Mouse (Mus musculus) frontal cortex, adult (tissue): ENCODE measurements around the gene Chuk.

Experiments used
- ATAC-seq: cut with Nextera tagmentation; 2 replicates; pipeline ENCODE4 v1.9.2; 2017; ENCODE audit warnings: mild to moderate bottlenecking, moderate library complexity, mixed read lengths; ENCODE audit not compliant: low TSS enrichment

Gene Chuk

DNA sequence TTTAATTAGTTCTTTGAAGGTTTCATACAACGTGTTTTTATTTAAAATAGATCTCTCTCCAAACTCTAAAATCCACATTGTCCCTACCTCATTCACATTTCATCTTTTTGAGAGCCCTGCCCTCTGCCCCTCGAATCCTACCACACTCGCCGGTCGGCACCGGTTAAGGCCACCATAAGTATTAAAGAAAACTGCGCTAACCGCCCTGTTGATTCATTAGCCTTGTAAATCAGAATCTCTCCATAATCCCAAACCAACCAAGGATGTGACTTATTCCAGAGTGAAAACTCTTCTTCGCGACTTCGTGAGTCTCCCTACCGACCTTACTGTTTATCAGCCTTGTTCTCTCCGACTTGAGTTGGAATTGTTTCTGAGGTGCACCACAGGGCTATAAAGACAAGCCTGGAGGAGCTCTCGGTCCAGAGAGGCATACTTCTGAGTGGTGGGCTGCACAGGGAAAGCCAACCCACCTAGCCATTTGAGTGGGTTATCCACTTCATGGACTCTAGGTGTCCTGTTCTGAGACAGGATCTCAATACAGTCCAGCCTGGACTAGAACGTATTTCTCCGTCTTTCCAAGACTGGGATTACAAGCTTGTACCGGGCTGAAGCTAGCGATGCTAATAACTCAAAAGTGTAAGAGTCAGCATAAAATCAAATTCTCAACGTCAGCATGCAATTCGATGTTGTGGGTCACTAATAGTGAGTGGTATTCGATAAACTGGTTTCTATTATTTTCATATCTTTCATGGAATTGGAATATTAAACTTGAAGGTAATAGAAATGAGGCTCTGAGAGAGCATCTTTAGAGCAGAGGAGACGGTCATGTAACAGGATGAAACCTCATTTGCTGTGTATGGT, 611 bp upstream of the Chuk start:
- no peak for ATAC-seq

DNA sequence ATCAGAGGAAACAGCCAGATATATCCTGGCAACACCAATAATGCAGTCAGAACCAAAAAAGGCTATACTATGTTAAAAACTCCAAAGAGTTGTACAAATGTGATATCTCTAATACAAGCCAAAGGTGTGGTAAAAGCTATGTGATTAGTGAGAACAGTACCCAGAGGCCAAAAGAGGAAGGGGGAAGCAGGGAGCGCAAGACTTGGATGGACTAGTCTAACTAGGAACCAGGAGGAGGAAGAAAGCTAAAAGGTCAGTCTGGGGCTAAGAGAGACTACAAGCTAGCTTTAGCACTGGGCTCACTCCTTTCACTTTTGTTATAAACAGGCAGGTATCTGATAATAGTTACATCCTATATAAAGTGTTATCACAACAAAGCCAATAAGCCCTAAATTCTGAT, 2.9 kb downstream of the Chuk start:
- ATAC-seq, result no peak

- ATAC-seq, result no peak
Measured at GRCm38 (mm10) chr19:44103001-44103400, 4.3 kb downstream of the Chuk start.

DNA sequence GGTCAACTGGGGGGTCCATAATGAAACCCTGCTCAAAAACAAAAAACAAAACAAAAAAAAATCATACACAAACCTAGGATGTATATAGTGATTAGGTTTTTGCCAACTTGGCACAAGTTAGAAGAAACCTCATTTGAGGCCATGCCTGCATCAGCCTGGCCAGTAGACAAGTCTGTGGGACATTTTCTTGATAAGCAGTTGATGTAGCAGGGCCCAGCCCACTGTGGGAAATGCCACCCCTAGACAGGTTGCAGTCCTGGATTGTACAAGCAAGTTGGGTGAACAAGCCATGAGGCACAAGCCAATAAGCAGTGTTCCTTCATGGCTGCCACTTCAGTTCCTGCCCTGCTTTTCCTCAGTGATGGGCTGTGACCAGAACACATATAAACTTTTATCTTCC, 6.4 kb downstream of the Chuk start:
- no peak for ATAC-seq

DNA sequence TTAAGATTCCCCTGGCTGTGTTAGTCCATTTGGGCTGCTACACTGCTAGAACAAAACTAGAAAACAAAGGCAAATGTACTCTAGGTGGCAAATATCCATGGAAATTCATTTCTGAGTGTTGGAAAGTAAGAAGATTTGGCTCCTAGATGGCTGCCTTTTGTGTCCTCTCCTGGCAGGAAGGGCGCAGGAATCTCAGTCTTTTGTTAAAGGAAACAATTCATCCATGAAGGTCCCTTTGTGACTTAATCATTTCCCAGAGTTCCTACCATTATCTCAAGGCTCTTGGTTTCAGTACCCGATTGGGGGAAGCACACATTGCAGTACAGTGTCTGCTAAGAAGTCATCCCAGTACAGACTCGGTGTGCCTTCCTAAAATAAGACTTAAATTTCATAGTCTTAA, 21.0 kb downstream of the Chuk start:
- no peak for ATAC-seq

- ATAC-seq, result peak; percentile 90
Measured at GRCm38 (mm10) chr19:44080920-44081319, 26.4 kb downstream of the Chuk start.

DNA sequence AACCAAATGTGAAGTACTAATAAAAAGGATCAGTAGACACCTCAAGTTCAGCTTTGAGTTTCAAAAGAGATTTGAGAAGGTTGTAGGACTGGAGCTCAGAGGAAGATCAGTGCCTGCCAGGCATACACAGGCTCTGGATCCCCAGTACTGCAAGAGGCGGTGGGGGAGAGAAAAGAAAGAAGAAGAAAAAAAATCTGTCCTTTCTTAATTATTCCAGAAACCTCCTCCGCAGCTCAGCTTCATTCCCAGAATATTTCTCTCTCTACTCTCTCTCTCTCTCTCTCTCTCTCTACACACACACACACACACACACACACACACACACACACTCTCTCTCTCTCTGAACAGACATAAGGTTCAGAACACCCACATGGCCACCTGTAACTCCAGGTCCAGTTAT, 27.3 kb downstream of the Chuk start:
- ATAC-seq, result peak; percentile 74

DNA sequence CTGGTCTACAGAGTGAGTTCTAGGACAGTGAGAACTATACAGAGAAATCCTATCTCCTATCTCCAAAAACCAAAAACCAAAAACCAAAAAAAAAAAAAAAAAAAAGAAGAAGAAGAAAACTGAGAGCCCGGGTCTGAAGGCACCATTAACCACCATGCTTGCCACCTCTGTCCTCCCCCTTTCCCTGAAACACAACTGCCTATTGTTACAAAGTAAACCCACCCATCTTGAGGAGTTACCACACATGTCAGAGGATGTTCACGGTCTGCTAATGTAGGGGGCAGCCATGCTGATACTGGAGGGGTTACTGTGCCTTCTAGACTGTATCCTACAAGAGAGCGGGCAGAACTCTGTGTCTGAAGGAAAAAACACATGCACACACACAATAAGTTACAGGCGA, 30.3 kb downstream of the Chuk start:
- no peak for ATAC-seq

DNA sequence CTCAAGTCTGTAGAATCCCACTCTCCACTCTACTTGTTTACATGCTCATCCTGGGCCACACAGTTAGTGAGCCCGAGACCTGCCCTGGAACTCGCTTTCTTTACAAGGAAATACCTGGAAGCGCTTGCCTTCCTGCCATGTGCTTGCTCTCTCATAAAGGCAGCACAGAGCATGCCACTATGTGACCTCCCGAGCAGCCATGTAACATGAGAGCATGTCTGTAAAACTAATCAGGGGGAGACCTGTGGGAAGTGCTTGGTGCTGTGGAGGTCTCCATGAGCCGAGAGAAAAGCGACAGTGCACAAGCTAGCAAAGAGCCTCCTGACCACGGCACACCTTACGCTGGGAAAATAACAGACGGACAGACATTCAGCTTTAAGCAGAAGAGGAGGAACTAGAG, 30.8 kb downstream of the Chuk start:
- ATAC-seq, result no peak

GRCm38 (mm10) chr19:44074986-44075385, 32.3 kb downstream of the Chuk start:
- no peak for ATAC-seq

DNA sequence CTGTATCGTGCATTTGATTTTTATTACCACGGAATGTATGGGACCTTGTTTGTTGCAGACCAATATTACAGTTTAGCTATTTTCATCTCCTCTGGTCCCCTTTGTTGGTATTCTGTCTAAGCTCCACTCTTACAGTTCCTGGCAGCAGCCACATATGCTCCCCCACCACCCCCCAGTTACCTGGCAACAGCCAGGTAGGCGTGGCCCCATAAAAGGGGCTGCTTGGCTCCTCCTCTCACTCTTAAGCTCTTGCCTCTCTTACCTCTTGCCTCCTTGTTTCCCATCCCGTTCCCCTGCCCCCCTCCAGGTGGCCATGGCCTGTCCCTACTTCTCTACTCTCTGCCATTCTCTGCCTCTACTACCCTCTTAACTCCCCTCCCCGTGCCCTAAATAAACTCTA, 36.1 kb downstream of the Chuk start:
- ATAC-seq, result no peak

- ATAC-seq, result no peak
Measured at GRCm38 (mm10) chr19:44069914-44070232, 37.4 kb downstream of the Chuk start.

- ATAC-seq, result peak; percentile 78
Measured at GRCm38 (mm10) chr19:44069121-44069913, 38.0 kb downstream of the Chuk start, which contains the start of gene Erlin1. TSS of gene Erlin1 (minus strand) at chr19:44069785.

DNA sequence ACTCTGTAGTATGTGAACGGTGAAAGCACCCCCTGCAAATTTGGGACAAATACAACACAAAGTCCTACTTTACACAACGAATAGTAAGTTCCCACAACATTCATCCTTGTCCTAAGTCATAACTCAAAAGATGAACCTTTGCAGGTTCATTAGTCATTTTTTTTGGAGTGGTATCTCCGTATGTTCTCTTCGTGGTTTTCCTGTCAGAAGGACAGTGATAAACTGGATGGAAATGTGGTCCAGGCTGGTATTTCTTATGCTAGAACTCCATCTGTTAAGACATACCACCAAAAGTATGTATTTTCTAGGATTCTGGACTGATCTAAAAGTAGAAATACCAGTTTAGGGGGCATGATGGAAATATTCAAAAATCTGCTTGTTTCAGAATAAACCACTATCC, 39.0 kb downstream of the Chuk start:
- no peak for ATAC-seq

GRCm38 (mm10) chr19:44067323-44068049, 39.8 kb downstream of the Chuk start:
- ATAC-seq, result no peak

DNA sequence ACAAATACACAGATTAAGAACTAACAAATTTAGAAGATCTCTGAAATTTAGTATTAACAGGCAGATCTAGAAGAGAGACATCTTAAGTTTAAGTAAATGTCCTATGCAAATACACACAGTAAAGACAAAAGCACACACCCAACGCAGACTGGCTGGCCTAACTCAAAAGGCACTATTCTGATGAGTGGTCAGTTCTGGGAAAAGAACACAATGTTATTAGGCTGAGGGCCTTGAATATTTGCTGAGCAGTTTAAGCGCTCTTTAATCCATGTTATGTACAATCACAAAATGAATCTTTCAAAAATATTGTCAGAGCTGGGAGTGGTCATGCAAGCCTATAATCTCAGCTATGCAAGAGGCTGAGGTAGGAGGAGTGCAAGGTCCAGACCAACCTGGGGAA, 42.5 kb downstream of the Chuk start:
- no peak for ATAC-seq

DNA sequence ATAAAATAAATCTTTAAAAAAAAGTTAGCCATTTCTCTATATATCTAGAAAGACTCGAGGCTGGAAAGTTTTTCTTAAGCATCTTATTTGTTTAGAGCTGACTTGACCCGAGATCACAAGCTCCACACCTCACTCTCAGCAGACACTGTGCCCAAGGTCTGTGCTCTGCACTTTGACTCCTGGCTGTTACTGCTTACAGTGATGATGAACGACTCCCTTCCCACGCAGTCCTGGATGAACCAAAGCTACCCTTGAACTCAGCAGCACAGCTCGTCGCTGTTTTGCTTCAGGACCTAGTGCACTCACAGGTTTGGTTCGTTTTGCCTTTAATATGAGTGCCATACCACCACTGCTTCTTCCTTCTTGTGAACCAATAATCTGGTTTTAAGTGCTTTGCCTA, 43.5 kb downstream of the Chuk start:
- ATAC-seq, result no peak

- ATAC-seq, result no peak
Measured at GRCm38 (mm10) chr19:44060226-44060625, 47.1 kb downstream of the Chuk start.

DNA sequence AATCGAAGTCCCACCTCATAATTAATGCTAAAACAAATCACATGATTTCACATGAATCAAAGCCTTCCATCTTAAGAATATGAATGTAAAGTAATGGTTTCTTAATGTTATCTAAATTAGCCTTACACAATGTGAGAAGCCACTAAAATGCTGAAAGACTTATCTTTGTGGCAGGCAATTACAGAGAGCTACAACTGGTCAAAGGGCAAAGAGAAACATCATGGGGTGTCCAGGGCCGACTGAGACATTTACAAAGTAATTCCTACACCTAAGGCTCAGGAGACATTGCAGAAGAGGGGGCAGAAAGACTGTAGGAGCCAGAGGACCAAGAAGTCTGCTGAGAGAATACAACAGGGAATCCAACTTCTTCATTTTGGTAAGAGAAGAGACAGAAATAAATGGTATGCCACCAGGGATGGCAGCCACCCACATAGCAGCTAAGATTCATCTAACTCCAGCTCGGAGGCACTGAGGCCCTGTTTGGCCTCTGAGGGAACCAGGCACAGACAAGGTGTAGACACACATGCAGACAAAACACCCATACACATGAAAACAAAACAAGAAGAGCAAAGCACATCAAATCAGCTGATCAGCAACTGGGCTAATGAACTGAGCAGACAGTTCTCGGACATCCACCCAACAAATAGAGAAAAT, 52.0 kb downstream of the Chuk start:
- ATAC-seq, result peak; percentile 84

- no peak for ATAC-seq
Measured at GRCm38 (mm10) chr19:44050388-44050787, 56.9 kb downstream of the Chuk start.

DNA sequence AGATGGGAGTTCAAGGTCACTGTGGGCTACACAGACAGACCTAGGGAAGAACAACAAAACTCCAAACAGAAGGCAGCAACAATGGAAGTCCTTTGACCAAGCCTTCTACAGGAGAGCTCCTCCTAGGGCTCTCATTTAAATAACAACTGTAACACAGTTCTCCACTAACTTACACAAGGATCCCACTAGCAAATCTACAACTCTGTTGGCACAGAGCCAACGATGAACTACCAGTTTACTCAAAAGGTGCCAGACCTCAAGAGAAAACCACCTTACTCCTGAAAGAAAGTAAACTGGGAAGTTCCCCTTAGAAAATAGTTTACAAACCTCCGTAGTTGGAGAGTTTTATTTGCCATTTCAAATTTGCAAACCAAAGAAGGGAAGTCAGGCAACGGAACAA, 58.0 kb downstream of the Chuk start:
- no peak for ATAC-seq

DNA sequence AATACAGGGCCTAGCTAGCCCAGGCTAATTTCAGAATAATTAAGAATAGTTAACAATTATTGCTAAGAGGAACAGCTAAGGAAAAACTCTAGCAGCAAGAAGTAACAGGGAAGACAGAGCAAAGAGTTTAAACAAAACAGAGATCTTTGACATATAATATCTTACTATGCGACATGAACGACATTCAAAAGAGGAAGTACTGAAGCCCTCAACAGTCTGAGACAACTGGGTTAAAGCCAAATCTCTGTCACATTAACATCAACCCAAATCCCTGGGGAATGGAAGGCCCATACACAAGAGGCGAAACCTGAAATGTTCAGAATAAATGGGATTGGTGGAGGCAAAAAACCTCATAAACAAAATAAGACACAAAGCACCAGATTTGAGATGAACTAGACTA, 61.4 kb downstream of the Chuk start:
- no peak for ATAC-seq
